Mouse (Mus musculus): ENCODE measurements around the gene Ttll3. TPM values are rescaled to one million over a fixed set of nuclear protein-coding genes. Genes with fewer than 3 reads are reported as not detected.

Gene Ttll3
- polyA plus RNA-seq, 1 experiment from 2014 or later = 10.3 TPM

DNA sequence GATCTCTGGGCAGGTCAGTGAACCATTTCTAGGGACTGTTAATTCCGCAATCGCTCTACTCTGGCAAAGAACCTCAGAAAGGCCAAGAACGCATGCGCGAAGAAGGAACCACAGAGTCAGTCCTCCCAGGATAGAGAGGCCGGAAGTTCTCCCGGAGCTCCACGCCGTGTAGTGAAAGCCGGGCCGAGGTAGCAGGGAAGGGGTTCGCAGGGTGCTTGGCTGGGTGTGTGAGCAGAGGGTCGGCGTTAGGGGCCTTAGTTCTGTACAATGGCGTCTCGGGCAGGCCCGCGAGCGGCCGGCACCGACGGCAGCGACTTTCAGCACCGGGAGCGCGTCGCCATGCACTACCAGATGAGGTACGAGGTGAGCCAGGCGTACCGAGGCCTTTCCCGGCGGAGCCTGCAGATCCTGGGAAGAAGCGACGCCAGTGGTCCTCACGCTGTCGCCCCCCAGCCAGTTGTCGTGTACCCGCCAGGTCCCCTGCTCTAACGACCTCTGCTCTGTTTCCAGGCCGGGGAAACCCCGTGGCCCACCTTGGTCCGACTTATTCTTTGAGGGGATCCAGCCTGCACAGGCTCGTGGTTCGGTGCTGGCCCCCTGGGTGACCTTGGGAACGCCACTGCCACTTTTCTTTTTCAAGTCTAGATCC is 53.5 kb downstream of the Ttll3 start, which contains the start of gene Jagn1:
TSS of gene Jagn1 (plus strand) at position 128 of the 649 bp plus-strand sequence.
- Histone ChIP-seq H3K36me3 (peaks cover 14% of the 10 kb centered on the region), H3K27me3 (replicated peaks) (0 out of 2 replicates have a peak, but pooled peaks cover 3% of the 10 kb centered on the region), H3K27ac (replicated peaks) (peak within 1 kb of the TSS; percentile 85), H3K4me2 (peak within 1 kb of the TSS; percentile 90), H3K9me3 (replicated peaks) (no peaks in the 10 kb centered on the region), H3K9ac (replicated peaks) (peak within 1 kb of the TSS; percentile 97), H3K4me1 (peaks cover 15% of the 10 kb centered on the region), H3K4me3 (replicated peaks) (peak within 1 kb of the TSS; percentile 95)
- WGBS = under 1% methylated on average over 45 of the region's 45 CpGs
- ATAC-seq (ENCODE audit: low FRiP score) = peak; percentile 94

DNA sequence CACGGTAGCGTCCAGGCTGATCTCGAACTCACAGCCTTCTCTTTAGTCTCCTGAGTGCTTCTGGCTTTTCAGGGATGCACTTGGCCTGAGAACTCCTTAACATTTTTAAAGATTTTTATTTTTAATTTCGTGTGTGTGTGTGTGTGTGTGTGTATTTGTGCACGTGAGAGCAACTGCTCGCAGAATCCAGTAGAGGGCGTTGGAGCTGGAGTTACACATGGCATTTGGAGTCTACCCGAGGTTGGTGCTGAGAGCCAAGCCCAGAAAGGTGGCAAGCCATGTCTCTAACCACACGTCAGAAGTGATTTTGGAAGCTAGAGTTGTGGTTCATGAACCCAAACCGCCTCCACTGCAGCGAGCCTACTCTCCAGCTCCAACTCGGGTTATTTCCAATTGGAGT is 54.0 kb downstream of the Ttll3 start:
- H3K27ac ChIP-seq (replicated peaks) = peak overlapping the region; percentile 85
- H3K9ac ChIP-seq (replicated peaks) = peak overlapping the region; percentile 97
- peak overlapping the region; percentile 90 for H3K4me2 ChIP-seq
- 50% methylated on average over 12 of the region's 12 CpGs for WGBS
- 0 out of 2 replicates have a peak, but pooled peaks cover 3% of the 10 kb centered on the region for H3K27me3 ChIP-seq (replicated peaks)
- H3K9me3 ChIP-seq (replicated peaks) = no peaks in the 10 kb centered on the region
- ATAC-seq (ENCODE audit: low FRiP score) = no peak
- peak overlapping the region; percentile 95 for H3K4me3 ChIP-seq (replicated peaks)
- H3K4me1 ChIP-seq = peaks cover 15% of the 10 kb centered on the region
- peaks cover 20% of the 10 kb centered on the region for H3K36me3 ChIP-seq

DNA sequence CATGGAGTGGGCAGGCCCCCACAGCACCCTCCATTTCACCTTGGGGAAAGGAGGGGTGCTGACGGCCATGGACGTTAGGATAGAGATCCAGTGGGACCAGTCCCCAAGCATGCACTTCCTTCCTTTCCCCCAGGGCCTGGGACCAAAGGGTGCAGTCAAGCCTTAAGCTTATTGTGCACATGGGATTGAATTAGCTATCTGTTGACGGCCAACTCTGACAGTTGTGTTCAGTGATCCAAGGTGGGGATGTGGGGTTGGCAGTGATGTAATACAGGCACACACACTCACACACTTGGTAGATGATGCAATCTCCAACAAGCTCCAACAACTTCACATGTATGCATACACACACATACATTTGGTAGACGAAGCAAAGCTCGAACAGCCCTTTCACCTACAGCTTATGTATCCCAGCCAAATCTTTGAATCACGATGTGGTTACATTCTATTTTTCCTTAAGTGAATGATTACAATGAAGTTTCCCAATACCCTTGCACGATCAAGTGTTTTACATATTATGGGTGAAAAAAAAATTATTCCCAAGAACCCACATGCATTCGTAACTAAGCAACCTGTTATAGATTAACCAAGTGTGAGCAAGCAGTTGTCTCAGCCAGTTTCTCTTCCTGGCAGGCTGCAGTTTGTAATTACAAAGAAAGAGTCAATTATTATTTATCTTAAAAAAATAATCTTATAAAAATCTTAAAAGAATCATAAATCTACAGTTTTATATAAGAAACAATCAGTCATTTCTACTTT is 55.3 kb downstream of the Ttll3 start:
- Histone ChIP-seq H3K4me2 (no peak overlapping the region), H3K4me3 (replicated peaks) (no peak overlapping the region), H3K27me3 (replicated peaks) (0 out of 2 replicates have a peak, but pooled peaks cover 3% of the 10 kb centered on the region), H3K9me3 (replicated peaks) (no peaks in the 10 kb centered on the region), H3K9ac (replicated peaks) (no peak overlapping the region), H3K36me3 (peaks cover 26% of the 10 kb centered on the region), H3K4me1 (peaks cover 15% of the 10 kb centered on the region), H3K27ac (replicated peaks) (no peak overlapping the region)
- WGBS = 87% methylated on average over 8 of the region's 8 CpGs
- ATAC-seq (ENCODE audit: low FRiP score) = no peak

DNA sequence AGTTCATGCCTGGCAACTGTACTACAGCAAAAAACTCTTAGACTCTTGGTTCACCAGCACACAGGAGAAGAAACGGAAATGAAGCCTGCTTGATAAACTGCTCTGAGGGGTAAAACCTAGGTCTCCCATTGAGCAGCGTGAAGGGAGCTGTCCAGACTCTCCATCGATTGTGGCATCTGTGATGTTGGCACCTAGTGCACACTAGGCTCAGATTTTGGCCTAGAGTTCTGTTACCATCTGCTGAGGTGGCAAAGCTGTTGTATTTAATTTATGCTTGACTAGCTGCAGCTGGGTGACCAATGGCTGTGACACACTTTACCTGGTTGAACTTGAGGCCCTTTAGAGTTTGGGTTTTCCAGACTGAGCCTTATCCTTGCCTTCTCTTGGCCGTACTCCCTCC is 58.6 kb downstream of the Ttll3 start:
- Histone ChIP-seq H3K4me1 (peaks cover 10% of the 10 kb centered on the region), H3K9ac (replicated peaks) (no peak overlapping the region), H3K27ac (replicated peaks) (no peak overlapping the region), H3K27me3 (replicated peaks) (no peaks in the 10 kb centered on the region), H3K36me3 (peaks cover 29% of the 10 kb centered on the region), H3K4me3 (replicated peaks) (no peak overlapping the region), H3K9me3 (replicated peaks) (no peaks in the 10 kb centered on the region), H3K4me2 (no peak overlapping the region)
- ATAC-seq (ENCODE audit: low FRiP score) = no peak
- 91% methylated on average over 4 of the region's 4 CpGs for WGBS

DNA sequence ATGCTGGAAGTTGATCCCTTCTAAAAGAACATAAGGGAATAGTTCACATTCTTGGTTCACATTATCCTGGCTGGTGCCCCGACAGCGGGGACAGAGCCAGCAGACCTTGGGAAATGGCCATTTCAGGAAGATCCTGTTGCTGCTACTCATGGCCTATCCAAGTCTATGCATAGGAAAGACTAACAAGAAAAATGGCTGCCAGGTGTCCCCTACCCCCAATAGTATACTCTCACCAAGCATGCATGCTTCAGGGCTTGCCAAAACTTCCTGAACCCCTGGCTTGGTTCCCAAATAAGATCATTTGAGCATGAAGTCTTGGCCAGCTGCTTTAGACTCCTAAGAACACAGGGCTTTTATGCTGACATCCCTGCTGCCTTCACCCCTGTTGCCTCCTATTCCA is 62.8 kb downstream of the Ttll3 start:
- 77% methylated on average over 2 of the region's 2 CpGs for WGBS
- no peak for ATAC-seq (ENCODE audit: low FRiP score)

DNA sequence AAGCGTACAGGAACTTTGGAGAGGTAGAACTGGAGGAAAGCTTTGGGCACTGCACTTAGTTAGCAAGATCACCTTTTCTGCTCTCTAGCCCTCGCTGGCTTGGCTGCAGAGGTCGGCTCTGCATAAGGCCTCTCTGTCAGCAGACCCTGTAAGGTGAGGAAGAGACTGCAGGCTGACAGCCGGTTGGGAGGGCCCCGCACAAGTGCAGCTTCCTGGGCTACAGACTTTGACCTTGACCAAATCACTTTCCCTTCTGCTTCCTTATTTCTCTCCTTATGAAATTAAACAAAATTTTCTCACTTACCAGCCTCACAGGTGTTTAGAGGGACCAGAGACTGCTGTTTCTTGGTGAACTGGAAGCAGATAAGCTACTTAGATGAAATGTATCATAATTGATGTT is 65.9 kb downstream of the Ttll3 start:
- no peaks in the 10 kb centered on the region for H3K36me3 ChIP-seq
- H3K4me2 ChIP-seq = no peak overlapping the region
- ATAC-seq (ENCODE audit: low FRiP score) = no peak
- no peaks in the 10 kb centered on the region for H3K9me3 ChIP-seq (replicated peaks)
- no peak overlapping the region for H3K9ac ChIP-seq (replicated peaks)
- no peak overlapping the region for H3K4me3 ChIP-seq (replicated peaks)
- 0 out of 2 replicates have a peak, but pooled peaks cover 5% of the 10 kb centered on the region for H3K27me3 ChIP-seq (replicated peaks)
- H3K27ac ChIP-seq (replicated peaks) = no peak overlapping the region
- WGBS = 71% methylated on average over 5 of the region's 5 CpGs
- H3K4me1 ChIP-seq = no peaks in the 10 kb centered on the region

More for the DNA sequence above, 62.8 kb downstream of the Ttll3 start:
- no peaks in the 10 kb centered on the region for H3K9me3 ChIP-seq (replicated peaks)
- peaks cover 21% of the 10 kb centered on the region for H3K36me3 ChIP-seq
- H3K4me1 ChIP-seq = no peaks in the 10 kb centered on the region
- H3K9ac ChIP-seq (replicated peaks) = no peak overlapping the region
- H3K27ac ChIP-seq (replicated peaks) = no peak overlapping the region
- no peaks in the 10 kb centered on the region for H3K27me3 ChIP-seq (replicated peaks)
- H3K4me2 ChIP-seq = no peak overlapping the region
- no peak overlapping the region for H3K4me3 ChIP-seq (replicated peaks)

DNA sequence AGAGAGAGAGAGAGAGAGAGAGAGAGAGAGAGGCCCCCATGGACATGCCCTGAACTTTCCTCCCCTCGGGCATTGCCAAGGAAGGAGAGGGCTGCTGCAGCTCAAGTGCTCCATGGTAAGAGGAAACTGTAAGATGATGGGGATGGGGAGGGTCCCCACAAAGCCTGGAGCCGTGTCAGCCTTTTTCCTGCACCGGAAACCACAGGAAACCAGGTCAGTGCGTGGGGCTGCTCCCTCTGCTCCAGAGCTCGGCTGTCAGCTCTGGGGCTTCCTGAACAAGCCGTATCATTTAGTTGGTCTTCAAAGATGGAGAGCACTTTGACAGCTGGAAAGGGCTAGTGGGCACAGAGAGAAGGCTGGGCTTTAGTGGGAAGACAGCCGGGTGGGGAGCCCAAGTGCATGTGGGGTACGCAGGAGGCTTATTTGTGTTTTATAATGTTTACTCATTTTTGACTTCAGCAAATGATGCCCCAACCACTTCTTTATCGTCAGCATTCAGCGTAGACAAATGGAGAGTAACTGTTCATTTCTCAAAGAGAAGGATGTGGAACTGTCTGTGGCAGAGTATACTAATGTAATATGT is 69.0 kb downstream of the Ttll3 start, which contains the start of gene Il17re:
TSS of gene Il17re (plus strand) at position 533 of the 583 bp plus-strand sequence.
- Histone ChIP-seq H3K36me3 (no peaks in the 10 kb centered on the region), H3K27me3 (replicated peaks) (0 out of 2 replicates have a peak, but pooled peaks cover 5% of the 10 kb centered on the region), H3K4me2 (no peak within 1 kb of the TSS), H3K9me3 (replicated peaks) (no peaks in the 10 kb centered on the region), H3K9ac (replicated peaks) (no peak within 1 kb of the TSS), H3K27ac (replicated peaks) (no peak within 1 kb of the TSS), H3K4me1 (no peaks in the 10 kb centered on the region), H3K4me3 (replicated peaks) (no peak within 1 kb of the TSS)
- ATAC-seq (ENCODE audit: low FRiP score) = no peak
- 78% methylated on average over 10 of the region's 10 CpGs for WGBS

DNA sequence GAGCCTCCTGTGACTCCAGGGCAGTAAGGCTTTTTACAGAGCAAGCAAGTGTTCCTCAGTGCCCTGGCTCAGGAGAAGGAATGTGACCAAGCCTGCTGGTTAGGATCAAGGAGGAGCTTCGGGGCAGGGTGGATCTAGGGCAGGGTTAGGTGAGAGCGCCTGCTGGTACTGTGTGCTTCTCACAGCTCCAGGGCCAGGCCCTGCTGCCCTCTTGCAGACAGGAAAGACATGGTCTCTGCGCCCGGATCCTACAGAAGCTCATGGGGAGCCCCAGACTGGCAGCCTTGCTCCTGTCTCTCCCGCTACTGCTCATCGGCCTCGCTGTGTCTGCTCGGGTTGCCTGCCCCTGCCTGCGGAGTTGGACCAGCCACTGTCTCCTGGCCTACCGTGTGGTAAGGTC is 69.6 kb downstream of the Ttll3 start:
- Histone ChIP-seq H3K9ac (replicated peaks) (no peak overlapping the region), H3K4me2 (no peak overlapping the region)
- 75% methylated on average over 10 of the region's 10 CpGs for WGBS

DNA sequence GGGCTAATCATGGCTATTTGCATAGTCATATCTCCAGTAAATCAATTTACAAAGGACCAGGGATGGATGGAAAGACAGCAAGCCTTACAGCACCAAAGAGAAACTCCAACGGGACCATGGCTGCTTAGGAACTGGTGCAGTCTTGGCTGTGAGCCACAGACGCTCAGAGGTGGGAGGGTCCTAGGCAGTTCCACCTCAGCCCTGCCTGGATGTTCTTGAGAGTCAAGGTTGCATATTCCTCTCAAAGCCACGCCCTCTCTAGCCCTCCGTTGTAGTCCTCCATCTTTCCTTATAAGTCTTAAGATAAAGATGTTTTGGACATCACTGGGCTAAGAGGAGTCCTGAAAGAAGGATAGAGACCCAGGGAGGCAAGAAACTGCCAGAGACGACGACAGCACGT is 75.0 kb downstream of the Ttll3 start:
- Histone ChIP-seq H3K27ac (replicated peaks) (no peak overlapping the region), H3K9ac (replicated peaks) (no peak overlapping the region), H3K36me3 (no peaks in the 10 kb centered on the region), H3K4me1 (peaks cover 4% of the 10 kb centered on the region), H3K27me3 (replicated peaks) (peaks cover 10% of the 10 kb centered on the region; the same call in 1 of the 2 replicates), H3K4me2 (no peak overlapping the region), H3K9me3 (replicated peaks) (no peaks in the 10 kb centered on the region), H3K4me3 (replicated peaks) (no peak overlapping the region)
- WGBS = 67% methylated on average over 7 of the region's 7 CpGs
- ATAC-seq (ENCODE audit: low FRiP score) = no peak

More for the DNA sequence above, 69.6 kb downstream of the Ttll3 start:
- no peak for ATAC-seq (ENCODE audit: low FRiP score)
- Histone ChIP-seq H3K27me3 (replicated peaks) (0 out of 2 replicates have a peak, but pooled peaks cover 9% of the 10 kb centered on the region), H3K36me3 (no peaks in the 10 kb centered on the region), H3K4me1 (no peaks in the 10 kb centered on the region), H3K9me3 (replicated peaks) (no peaks in the 10 kb centered on the region), H3K27ac (replicated peaks) (no peak overlapping the region), H3K4me3 (replicated peaks) (no peak overlapping the region)

Data from neural tube, embryonic 15.5 days (tissue).